Mouse (Mus musculus): ENCODE measurements around the gene Smoc1. TPM values are rescaled to one million over a fixed set of nuclear protein-coding genes. Genes with fewer than 3 reads are reported as not detected.

The Smoc1 gene
- total RNA-seq, 2 experiments from 2014 or later: 5.3 to 6.8 TPM

- intact Hi-C loops (cut with DNase I): no loop called here
- no peak for DNase-seq (ENCODE audit: low spot score)
These were observed 171.0 kb downstream of the Smoc1 start for GRCm38 (mm10) chr12:81197468-81198075.

DNA sequence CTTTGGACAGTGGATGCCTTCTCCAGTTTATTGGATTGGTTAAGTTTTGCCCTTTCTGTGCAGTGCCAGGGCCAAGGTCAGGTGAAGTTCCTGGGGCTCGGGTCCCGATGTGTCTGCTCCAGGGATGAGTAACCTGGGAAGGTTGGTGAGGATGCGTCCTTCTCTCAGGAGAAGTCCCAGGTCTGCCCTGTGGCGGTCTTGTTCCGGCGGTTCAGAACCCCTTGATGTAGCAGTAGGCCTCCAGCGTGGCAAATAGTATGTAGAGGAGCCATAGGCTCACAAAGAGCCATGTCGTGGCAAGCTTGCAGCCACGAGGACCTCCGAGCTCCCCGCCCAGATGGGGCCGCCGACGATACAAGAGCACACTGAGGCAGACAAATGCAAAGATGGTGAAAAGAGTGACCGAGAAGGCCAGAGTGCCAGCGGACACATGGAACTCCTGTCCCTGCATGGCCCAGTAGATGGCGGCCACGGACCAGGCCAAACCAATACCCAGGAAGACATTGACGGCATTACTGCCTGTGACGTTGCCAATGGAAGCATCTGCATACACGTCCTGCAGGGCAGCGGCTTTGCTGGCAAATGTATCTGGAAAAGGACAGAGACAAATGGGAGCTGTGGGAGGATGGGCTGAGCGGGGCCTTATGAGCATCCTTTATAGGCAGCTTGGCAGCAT is 172.8 kb downstream of the Smoc1 start:
- intact Hi-C loops (cut with DNase I): loop anchor here (1.0 kb wide), 1 partner anchor 203 kb away; no protein-coding TSS in a partner anchor
- DNase-seq (ENCODE audit: low spot score): no peak

- DNase-seq (ENCODE audit: low spot score): no peak
- intact Hi-C loops (cut with DNase I): no loop called here
These were observed 176.6 kb downstream of the Smoc1 start for GRCm38 (mm10) chr12:81203226-81203625.

- DNase-seq (ENCODE audit: low spot score): no peak
- intact Hi-C loops (cut with DNase I): no loop called here
These were observed 179.3 kb downstream of the Smoc1 start for GRCm38 (mm10) chr12:81205619-81206560.

DNA sequence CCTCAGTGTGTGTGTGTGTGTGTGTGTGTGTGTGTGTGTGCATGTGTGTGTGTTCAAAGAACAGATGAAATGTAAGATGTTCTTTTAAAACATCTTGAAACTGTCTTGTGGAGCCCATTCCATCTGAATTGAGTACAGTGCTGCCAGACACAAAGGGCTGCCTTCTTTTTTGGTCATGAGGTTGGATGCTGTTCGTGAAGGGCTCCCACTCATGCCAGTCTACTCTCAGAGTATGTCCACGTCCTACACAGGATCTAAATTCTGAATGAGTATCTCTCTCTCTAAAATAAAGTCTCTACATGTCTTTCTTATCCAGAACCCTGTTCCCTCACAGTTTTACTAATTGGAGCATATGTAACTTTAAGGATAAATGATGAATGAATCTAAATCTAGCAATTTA is 182.0 kb downstream of the Smoc1 start:
- DNase-seq (ENCODE audit: low spot score): no peak
- intact Hi-C loops (cut with DNase I): no loop called here

- DNase-seq (ENCODE audit: low spot score): no peak
- intact Hi-C loops (cut with DNase I): no loop called here
These were observed 192.7 kb downstream of the Smoc1 start for GRCm38 (mm10) chr12:81219339-81219738.

GRCm38 (mm10) chr12:81223276-81223675 is 196.7 kb downstream of the Smoc1 start:
- no peak for DNase-seq (ENCODE audit: low spot score)
- intact Hi-C loops (cut with DNase I): no loop called here

GRCm38 (mm10) chr12:81224843-81225242 is 198.2 kb downstream of the Smoc1 start:
- intact Hi-C loops (cut with DNase I): no loop called here
- no peak for DNase-seq (ENCODE audit: low spot score)

GRCm38 (mm10) chr12:81225966-81226577 is 199.5 kb downstream of the Smoc1 start:
- no peak for DNase-seq (ENCODE audit: low spot score)
- intact Hi-C loops (cut with DNase I): no loop called here

DNA sequence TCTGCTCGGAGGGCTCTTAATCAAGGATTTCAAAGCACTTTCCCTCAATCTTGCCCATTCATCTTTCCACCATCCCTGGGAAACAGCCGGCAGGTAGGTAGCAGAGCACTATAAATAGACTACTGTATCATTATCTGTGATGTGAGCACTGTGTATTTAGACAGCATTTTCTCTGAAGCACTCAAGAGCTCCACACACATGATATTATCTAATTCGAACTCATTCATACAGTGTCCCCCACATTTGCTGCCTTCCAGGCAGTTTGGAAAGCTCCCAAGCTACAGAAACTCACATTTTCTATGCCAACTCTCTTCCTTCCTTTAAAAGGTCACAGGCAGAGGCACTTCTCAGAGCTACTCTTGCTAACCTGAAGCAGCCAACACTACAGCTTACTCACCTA is 200.0 kb downstream of the Smoc1 start:
- intact Hi-C loops (cut with DNase I): no loop called here
- no peak for DNase-seq (ENCODE audit: low spot score)

DNA sequence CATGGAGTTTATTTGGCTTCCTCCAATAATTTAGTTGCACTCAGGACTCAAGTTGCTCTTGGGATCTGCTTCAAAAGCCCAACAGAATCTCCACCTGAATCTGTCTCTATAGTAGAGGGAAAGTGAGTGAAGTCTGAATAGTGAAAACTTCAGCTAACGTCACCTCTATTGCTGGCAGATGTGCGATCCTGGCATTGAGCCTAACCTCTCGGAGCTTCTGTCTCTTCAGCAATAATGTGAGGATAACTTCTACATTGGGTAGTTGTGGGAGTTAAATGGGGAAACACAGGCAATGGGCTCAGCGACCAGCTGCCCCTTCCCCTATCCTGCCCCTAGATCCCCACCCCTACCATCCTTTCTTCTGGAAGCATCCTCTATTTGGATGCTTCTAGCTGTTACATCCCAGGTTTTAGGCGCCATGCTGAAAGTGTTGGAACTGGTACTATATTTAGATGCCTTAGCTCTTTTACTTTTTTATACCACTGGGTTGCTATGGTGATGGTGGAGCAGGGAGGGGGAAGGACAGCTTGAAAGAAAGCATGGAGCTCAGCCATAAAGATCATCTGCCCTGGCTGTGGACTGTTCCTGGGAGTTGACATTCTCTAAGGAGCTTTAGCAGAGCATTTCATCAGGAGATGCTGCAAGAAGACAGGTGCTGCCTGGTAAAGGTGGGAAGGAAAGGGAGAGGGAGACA is 201.3 kb downstream of the Smoc1 start:
- DNase-seq (ENCODE audit: low spot score): no peak
- intact Hi-C loops (cut with DNase I): no loop called here

DNA sequence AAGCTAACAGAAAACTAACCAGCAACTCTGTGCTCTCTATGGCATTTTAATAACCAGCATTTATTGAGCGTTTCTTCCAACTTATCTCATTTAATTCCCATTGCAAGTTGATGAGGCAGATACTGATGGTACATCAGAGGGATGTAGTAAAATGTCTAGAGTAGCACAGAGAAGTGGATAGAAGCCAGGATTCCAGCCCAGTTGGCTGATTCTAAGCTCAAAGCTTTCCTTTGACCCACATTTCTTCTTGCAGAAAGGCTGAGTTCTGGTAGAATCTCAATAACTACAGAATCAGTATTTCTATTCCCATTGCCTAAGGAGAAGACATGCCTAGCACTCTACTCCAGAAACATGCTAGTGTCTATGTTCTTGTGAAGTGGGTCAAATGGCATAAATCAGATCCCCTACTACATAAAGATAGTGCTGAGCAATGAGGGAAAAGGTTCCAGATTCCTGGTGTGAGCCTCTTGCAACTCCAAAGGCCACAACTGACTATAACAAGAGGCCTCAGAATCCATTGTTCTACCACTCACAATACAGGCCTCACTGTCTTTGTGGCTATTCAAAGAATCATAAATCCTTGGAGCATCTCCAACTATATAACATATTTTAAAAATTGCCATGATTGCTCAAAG is 207.3 kb downstream of the Smoc1 start:
- no peak for DNase-seq (ENCODE audit: low spot score)
- intact Hi-C loops (cut with DNase I): no loop called here

- intact Hi-C loops (cut with DNase I): no loop called here
- no peak for DNase-seq (ENCODE audit: low spot score)
These were observed 209.1 kb downstream of the Smoc1 start for GRCm38 (mm10) chr12:81235456-81236330.

Small RNA genes lying within 50 kb of the gene (microRNA-seq; reads per million reads assigned to microRNA genes)
- gene Mir3067: 1.1 reads per million

Other genes with a start within 250 kb of the Smoc1 start
- gene Susd6, start 236.3 kb upstream of the Smoc1 start, total RNA-seq (2021): 10 to 100 TPM; 62.5 to 69.1 TPM
- 100 to 1,000 TPM; 105 to 109 TPM for gene Srsf5, start 81.3 kb upstream of the Smoc1 start, total RNA-seq (2021)
- not detected for gene Slc10a1, start 58.1 kb upstream of the Smoc1 start, total RNA-seq (2021)